Mouse (Mus musculus): Measurements from ENCODE around the gene Oas1d. TPM values are rescaled to one million over a fixed set of nuclear protein-coding genes. Genes with fewer than 3 reads are reported as not detected.

Gene Oas1d
- polyA plus RNA-seq, 1 experiment = 0.18 TPM

DNA sequence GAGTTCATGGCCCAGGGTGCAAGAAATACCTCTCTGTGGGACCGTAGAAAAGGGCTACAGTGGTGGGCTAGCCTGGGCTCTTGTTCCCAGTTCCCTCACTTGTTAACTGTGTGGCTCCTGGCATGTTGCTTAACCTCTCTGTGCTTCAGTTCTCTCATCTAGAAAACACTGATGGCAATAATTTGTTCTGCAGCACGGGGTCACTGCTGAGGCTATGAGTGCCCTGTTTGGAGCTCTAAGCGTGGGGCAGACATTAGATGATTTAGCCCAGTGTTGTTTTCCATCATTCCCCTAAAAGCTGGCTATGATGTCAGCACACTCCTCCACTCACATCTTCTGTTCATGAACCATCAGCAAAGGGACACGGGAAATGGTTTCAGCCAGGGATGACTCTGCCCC lies 53.8 kb downstream of the Oas1d start:
- no peak for TF ChIP-seq POLR2A (IDR thresholded peaks at IDR 0.05; ENCODE audit: low read depth, low read length)
- TF ChIP-seq CTCF (IDR thresholded peaks at IDR 0.05; ENCODE audit: extremely low read depth, insufficient read length, insufficient replicate concordance, low read depth, low read length) = no peak
- WGBS = 62% methylated on average over 4 of the region's 4 CpGs

DNA sequence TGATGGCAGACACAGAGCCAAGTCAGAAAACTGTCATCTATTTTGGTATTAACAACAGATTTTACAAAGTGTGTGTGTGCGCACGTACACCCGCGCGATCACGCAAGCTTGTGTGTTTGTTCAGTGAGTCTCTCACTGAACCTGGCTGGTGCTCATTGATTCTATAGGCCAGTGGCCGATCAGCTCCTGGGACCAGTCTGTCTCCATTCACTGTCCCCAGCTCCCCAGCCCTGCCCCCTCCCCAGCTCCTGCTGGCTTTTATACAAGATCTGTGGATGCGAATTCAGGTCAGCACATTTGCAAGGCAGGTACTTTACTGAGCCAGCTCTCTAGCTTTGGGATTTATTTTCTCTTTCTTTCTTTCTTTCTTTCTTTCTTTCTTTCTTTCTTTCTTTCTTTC lies 54.5 kb downstream of the Oas1d start:
- TF ChIP-seq POLR2A (IDR thresholded peaks at IDR 0.05; ENCODE audit: low read depth, low read length) = no peak
- TF ChIP-seq CTCF (IDR thresholded peaks at IDR 0.05; ENCODE audit: extremely low read depth, insufficient read length, insufficient replicate concordance, low read depth, low read length) = no peak
- no peak overlapping the region for H3K4me3 ChIP-seq (ENCODE audit: low read depth, low read length)
- H3K36me3 ChIP-seq (ENCODE audit: control insufficient read depth, insufficient read depth, low read length) = no peaks in the 10 kb centered on the region
- no peaks in the 10 kb centered on the region for H3K4me1 ChIP-seq (ENCODE audit: control insufficient read depth, insufficient read depth, insufficient read length, low read length)
- no peaks in the 10 kb centered on the region for H3K27me3 ChIP-seq (ENCODE audit: control insufficient read depth, insufficient read depth, low read length)
- WGBS = 85% methylated on average over 8 of the region's 8 CpGs
- H3K27ac ChIP-seq (ENCODE audit: insufficient read depth, low read depth, low read length) = no peak overlapping the region

More for the DNA sequence above, 53.8 kb downstream of the Oas1d start:
- H3K27me3 ChIP-seq (ENCODE audit: control insufficient read depth, insufficient read depth, low read length) = no peaks in the 10 kb centered on the region
- H3K4me3 ChIP-seq (ENCODE audit: low read depth, low read length) = no peak overlapping the region
- H3K4me1 ChIP-seq (ENCODE audit: control insufficient read depth, insufficient read depth, insufficient read length, low read length) = no peaks in the 10 kb centered on the region
- H3K27ac ChIP-seq (ENCODE audit: insufficient read depth, low read depth, low read length) = no peak overlapping the region
- no peaks in the 10 kb centered on the region for H3K36me3 ChIP-seq (ENCODE audit: control insufficient read depth, insufficient read depth, low read length)

DNA sequence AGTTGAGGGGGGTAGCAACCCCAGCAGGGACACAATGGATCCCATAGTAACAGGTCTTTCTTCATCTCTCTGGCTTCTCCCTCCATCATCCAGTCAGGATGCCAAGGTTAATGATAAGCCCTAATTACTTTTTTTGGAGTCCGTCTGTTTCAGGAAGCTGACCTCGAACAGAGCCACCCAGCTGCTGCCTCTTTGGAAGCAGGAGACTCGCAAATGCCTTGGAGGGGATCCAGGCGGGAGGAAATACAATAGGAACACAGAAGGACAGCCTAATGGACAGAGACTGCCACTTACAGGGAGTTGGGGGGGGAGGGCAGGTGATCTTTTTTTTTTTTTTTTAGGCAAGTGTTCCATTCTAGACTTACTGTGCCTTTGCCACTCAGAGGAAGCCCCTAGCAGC lies 55.4 kb downstream of the Oas1d start:
- Histone ChIP-seq H3K36me3 (ENCODE audit: control insufficient read depth, insufficient read depth, low read length) (no peaks in the 10 kb centered on the region), H3K27me3 (ENCODE audit: control insufficient read depth, insufficient read depth, low read length) (no peaks in the 10 kb centered on the region), H3K27ac (ENCODE audit: insufficient read depth, low read depth, low read length) (no peak overlapping the region), H3K4me3 (ENCODE audit: low read depth, low read length) (no peak overlapping the region), H3K4me1 (ENCODE audit: control insufficient read depth, insufficient read depth, insufficient read length, low read length) (no peaks in the 10 kb centered on the region)
- TF ChIP-seq CTCF (IDR thresholded peaks at IDR 0.05; ENCODE audit: extremely low read depth, insufficient read length, insufficient replicate concordance, low read depth, low read length) (no peak), POLR2A (IDR thresholded peaks at IDR 0.05; ENCODE audit: low read depth, low read length) (no peak)
- 16% methylated on average over 4 of the region's 4 CpGs for WGBS

Other genes starting within 250 kb of the Oas1d start
- gene Dtx1, start 202.6 kb upstream of the Oas1d start, polyA plus RNA-seq (2012; rRNA removed) = 18.1 and 31.1 TPM in 2 replicates
- gene Oas2, start 164.7 kb upstream of the Oas1d start, polyA plus RNA-seq (2012; rRNA removed) = 2.9 and 7.4 TPM in 2 replicates
- 9.6 and 94.5 TPM in 2 replicates for gene Oas3, start 136.9 kb upstream of the Oas1d start, polyA plus RNA-seq (2012; rRNA removed)
- gene Oas1e, start 119.0 kb upstream of the Oas1d start, polyA plus RNA-seq (2012; rRNA removed) = 0.09 and 3.6 TPM in 2 replicates
- 1.2 and 1.4 TPM in 2 replicates for gene Oas1c, start 102.0 kb upstream of the Oas1d start, polyA plus RNA-seq (2012; rRNA removed)
- 0.19 TPM in 1 of 2 replicates, not detected in the other for gene Oas1f, start 67.2 kb upstream of the Oas1d start, polyA plus RNA-seq (2012; rRNA removed)
- gene Oas1h, start 53.1 kb upstream of the Oas1d start, polyA plus RNA-seq (2012; rRNA removed) = not detected in 2 replicates
- gene Oas1g, start 26.9 kb upstream of the Oas1d start, polyA plus RNA-seq (2012; rRNA removed) = 6.7 and 30.1 TPM in 2 replicates
- gene Oas1a, start 7.0 kb upstream of the Oas1d start, polyA plus RNA-seq (2012; rRNA removed) = 11.5 and 55.5 TPM in 2 replicates
- gene Rph3a, start 95.6 kb downstream of the Oas1d start, polyA plus RNA-seq (2012; rRNA removed) = 0.25 and 0.35 TPM in 2 replicates

Data from small intestine, adult 2 months (tissue).